Mouse (Mus musculus): Measurements from ENCODE around the gene Evc2.

Gene Evc2

DNA sequence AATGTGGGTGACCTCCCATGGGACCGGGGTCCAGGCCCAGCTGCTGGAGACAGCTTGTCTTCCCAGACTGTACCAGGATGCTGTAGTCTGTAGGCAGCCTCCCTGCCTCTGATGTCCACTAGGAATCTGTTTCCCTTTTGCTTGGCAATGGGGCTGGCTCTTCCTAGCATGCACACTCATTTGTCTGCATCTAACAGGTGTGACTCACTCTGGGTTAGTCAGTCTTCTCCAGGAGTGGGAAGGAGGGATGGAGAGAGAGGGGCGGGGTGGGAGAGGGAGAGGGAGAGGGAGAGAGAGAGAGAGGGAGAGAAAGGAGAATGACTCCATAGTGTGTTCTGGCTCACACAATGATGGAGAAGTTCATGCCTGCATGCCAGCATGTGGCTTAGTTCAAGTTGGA lies 13.5 kb downstream of the Evc2 start:
- POLR2A ChIA-PET: no interaction called here

GRCm38 (mm10) chr5:37354385-37354784 lies 16.1 kb downstream of the Evc2 start:
- ChIA-PET CTCF (interaction anchor here (0.6 to 1.7 kb wide), 27 partner anchors 9 to 610 kb away, joined by 3 to 12 read pairs (median 4); partner anchors contain the start of genes Evc2 (in 2 of the 4) and Evc (in 1 of the 4)), POLR2A (interaction anchor here in 1 of 4 experiments (0.8 kb wide), 1 partner anchor 18 kb away, joined by 3 read pairs; the partner anchor contains the start of gene Evc)

More for the DNA sequence above, 13.5 kb downstream of the Evc2 start:
- CTCF ChIA-PET: no interaction called here

DNA sequence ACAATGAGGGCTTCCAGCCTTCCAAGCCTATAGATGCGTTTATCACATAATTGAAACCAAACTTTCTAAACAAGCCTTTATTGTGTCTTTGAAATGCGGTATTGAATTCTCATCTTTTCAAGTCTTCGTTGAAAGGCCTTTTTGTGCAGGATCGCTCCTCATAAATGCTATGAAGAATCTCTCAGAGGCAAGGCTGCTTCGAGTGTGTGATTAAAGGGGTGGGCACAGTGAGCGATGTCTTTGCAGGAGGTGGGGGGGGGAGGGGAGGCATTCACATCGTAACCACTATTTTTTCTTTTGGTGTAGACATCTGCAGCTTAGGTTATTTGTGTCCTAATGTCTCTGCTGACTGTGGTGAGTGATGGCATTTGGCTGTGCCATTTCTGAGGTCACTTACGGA lies 17.7 kb downstream of the Evc2 start:
- ChIA-PET CTCF (no interaction called here), POLR2A (interaction anchor here in 2 of 4 experiments (0.5 to 0.7 kb wide), 2 partner anchors 96 to 204 kb away, joined by 4 to 7 read pairs; no protein-coding TSS in a partner anchor)

DNA sequence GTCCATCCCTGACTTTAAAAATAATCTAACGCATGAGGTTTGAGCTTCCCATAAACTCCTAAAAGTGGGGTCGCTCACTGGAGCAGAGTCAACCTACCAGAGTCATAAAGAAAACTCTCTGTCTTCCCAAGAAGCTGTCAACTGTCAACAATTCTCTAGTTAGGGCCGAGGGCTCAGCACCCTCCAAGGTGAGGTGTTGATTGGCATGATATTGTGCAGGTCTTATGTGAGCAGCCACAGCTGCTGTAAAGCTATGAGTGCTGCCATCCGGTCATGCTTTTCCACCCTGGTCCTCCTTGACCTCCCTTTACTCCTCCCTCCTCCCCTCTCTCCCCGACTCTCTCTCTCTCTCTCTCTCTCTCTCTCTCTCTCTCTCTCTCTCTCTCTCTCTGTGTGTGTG lies 24.3 kb downstream of the Evc2 start:
- ChIA-PET CTCF (interaction anchor here in 1 of 4 experiments (0.7 kb wide), 1 partner anchor 183 kb away, joined by 4 read pairs; no protein-coding TSS in a partner anchor), POLR2A (interaction anchor here in 2 of 4 experiments (0.6 to 1.3 kb wide), 2 partner anchors 16 to 36 kb away, joined by 3 read pairs; no protein-coding TSS in a partner anchor)

- POLR2A ChIA-PET: interaction anchor here in 2 of 4 experiments (0.6 to 1.3 kb wide), 4 partner anchors 15 to 1683 kb away, joined by 3 to 4 read pairs (median 4); partner anchors contain the start of gene Htra3 (in 1 of the 2)
- CTCF ChIA-PET: interaction anchor here in 2 of 4 experiments (2.1 to 2.3 kb wide), 2 partner anchors 9 kb away, joined by 6 to 7 read pairs; no protein-coding TSS in a partner anchor
These were observed 25.0 kb downstream of the Evc2 start for GRCm38 (mm10) chr5:37363284-37363683.

GRCm38 (mm10) chr5:37365751-37366150 lies 27.5 kb downstream of the Evc2 start:
- CTCF ChIA-PET: interaction anchor here in 2 of 4 experiments (1.7 to 2.3 kb wide), 2 partner anchors 12 kb away, joined by 4 to 6 read pairs; no protein-coding TSS in a partner anchor
- POLR2A ChIA-PET: interaction anchor here in 1 of 4 experiments (0.8 kb wide), 1 partner anchor 381 kb away, joined by 3 read pairs; no protein-coding TSS in a partner anchor

DNA sequence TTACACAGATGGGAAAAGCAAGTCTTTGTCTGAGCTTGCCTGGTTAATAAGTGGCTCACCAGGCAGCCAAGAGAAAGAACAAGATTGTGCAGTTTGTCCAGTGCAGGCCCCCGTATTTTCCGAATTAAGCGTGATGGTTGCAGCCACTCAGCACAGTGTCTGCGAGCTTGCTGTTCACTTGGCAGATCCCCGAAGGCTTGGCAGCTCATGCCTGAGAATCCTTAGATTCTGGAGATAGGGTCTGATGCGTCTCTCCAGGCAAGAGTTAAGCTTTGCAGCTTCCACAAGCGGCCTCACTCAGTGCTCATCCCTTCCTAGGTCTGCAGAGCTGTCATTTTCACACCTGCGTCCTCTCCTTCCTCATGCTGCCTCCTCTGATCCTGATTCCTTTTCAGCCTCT lies 30.5 kb downstream of the Evc2 start:
- POLR2A ChIA-PET: interaction anchor here in 1 of 4 experiments (0.5 kb wide), 1 partner anchor 685 kb away, joined by 3 read pairs; no protein-coding TSS in a partner anchor

GRCm38 (mm10) chr5:37377376-37377775 lies 39.1 kb downstream of the Evc2 start:
- ChIA-PET POLR2A (no interaction called here), CTCF (interaction anchor here in 2 of 4 experiments (0.6 to 1.3 kb wide), 2 partner anchors 89 to 417 kb away, joined by 6 to 7 read pairs; no protein-coding TSS in a partner anchor)

More for the DNA sequence above, 30.5 kb downstream of the Evc2 start:
- CTCF ChIA-PET: no interaction called here

GRCm38 (mm10) chr5:37380641-37381040 lies 42.3 kb downstream of the Evc2 start:
- CTCF ChIA-PET: interaction anchor here in 1 of 4 experiments (0.9 kb wide), 1 partner anchor 92 kb away, joined by 3 read pairs; no protein-coding TSS in a partner anchor
- POLR2A ChIA-PET: no interaction called here

- ChIA-PET CTCF (no interaction called here), POLR2A (interaction anchor here in 2 of 4 experiments (0.6 to 0.9 kb wide), 3 partner anchors 86 to 905 kb away, joined by 3 read pairs; no protein-coding TSS in a partner anchor)
These were observed 45.3 kb downstream of the Evc2 start for GRCm38 (mm10) chr5:37383570-37383969.

DNA sequence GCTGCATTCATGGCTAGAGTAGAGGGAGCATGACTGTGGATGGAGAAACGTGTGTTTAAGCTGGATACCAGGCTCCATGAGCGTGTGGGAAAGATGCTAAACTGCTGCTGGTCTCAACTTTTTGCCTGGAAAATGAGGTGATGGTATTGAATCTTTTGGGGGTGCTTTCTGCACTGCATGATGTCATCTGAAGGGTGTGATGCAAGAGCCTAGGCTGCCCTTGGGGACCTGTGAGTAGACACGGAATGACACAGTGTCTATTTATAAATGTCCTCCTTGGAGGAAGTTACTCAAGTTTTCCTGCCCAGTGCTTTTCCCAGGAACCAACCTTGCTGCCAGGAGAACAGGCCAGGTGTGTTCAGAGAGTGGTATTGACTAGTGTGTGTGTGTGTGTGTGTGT lies 50.3 kb downstream of the Evc2 start:
- ChIA-PET POLR2A (no interaction called here), CTCF (interaction anchor here in 1 of 4 experiments (0.7 kb wide), 1 partner anchor 51 kb away, joined by 3 read pairs; the partner anchor contains the start of gene Evc2)

DNA sequence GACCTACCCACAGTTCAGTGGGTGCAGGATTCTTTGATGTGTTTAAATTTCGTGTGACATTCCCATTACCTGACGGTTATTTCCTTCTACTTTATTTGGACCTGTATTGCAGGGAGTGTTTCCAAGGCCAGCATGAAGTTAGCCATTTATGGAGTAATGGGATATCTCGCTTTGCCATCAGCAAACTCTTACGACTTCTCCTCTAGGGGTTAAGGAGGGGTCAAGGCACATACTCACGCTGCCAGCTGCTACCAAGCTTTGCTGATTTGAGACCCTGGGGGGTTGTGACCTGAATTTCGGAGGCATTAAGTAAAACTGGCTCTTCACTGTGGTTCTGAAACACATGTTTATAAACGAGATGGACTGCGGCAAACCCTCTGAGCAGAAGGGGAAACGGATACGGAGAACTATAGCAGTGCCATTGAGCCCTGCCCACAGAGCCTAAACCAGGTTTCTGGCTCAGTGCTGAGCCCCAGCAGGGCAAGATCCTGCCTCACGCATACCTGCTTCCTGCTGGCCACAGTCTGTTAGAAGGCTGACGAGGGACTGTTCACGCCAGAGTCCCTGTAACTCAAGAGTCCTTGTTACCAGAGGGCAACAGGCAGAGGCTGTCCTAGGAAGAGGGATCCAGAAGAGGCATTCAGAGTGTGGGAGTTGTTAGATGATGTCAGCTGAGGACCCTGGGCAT lies 51.7 kb downstream of the Evc2 start:
- CTCF ChIA-PET: no interaction called here
- POLR2A ChIA-PET: no interaction called here

DNA sequence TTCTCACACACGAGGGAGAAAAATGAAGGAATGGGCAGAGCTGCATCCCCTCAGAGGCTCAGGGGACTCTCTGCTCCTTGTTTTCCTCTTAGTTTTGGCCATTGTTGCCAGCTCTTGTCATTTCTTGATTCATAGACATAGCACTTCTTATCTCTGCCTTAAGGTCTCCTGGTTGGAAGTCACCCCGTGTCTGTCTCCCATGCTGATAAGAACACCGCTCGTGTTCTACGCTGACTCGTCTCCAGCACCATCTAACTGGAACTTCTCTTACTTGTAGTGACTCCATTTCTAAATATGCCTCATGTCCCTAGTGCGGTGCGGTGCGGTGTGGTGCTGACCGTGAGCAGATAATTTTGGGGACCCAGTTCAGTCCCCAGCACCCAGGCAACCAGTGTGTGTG lies 52.6 kb downstream of the Evc2 start:
- ChIA-PET CTCF (no interaction called here), POLR2A (no interaction called here)

DNA sequence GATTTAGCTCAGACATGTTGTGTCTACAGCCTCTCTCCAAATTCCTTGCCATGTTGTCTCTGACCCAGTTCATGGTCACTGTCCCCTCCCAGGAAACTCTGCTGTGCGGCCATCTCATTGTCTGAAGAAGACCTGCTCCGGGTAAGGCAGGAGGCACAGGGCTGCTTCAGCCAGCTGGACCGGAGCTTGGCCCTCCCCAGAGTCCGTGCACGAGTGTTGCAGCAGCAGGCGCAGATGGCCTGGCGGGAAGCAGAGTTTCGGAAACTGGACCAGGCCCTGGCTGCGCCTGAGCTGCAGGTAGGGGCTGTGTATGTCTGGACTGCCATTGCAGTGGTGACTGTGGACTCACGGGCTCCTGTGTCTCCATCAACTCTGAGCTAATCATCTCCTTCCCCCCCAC lies 53.6 kb downstream of the Evc2 start:
- POLR2A ChIA-PET: interaction anchor here in 2 of 4 experiments (0.6 to 1.4 kb wide), 2 partner anchors 16 to 217 kb away, joined by 3 to 4 read pairs; no protein-coding TSS in a partner anchor
- CTCF ChIA-PET: interaction anchor here in 2 of 4 experiments (0.6 to 0.9 kb wide), 2 partner anchors 316 to 445 kb away, joined by 3 read pairs; no protein-coding TSS in a partner anchor

DNA sequence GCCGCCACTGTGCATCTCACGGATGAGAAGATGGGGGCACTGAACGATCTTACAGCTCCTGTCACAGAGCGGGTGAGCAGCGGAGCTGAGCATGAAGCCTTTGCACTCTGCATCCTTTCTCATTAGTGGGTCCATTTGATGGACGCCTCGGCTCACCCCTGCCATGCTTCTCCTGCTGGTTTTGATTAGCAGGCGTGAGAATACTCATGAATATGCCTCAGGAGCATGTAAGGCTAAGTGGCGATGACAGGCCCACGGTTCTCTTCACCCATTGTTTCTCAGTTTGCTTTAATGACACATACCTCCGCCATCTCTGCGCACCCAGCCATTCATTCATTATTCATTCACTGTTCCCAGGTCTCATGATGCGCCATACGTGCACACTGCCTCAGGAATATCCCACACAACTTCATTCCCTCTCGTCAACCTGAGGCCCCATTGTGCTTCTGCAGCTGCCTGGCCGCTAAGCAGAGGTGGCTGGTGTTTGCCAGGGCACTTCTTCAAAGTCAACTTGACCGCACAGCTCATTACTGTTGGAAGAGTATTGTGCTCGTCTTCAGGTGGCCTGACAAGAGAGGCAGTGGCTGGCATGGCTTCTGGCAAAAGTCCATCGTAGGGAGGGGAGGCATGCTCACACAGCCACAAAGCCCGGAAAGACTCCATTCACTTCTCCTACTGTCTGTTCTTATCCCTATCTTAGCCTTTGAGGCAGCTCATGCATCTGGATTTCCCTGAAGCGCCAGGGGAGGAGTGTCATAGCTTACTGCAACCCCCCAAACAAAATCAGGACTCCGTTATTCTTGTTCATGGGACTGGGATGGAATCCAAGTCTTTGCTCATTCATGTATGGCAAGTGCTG lies 57.1 kb downstream of the Evc2 start:
- ChIA-PET CTCF (interaction anchor here in 2 of 4 experiments (0.6 kb wide), 2 partner anchors 106 to 464 kb away, joined by 5 to 8 read pairs; no protein-coding TSS in a partner anchor), POLR2A (no interaction called here)

GRCm38 (mm10) chr5:37419028-37419427 lies 80.7 kb downstream of the Evc2 start:
- ChIA-PET CTCF (no interaction called here), POLR2A (interaction anchor here in 1 of 4 experiments (0.6 kb wide), 1 partner anchor 297 kb away, joined by 3 read pairs; no protein-coding TSS in a partner anchor)

DNA sequence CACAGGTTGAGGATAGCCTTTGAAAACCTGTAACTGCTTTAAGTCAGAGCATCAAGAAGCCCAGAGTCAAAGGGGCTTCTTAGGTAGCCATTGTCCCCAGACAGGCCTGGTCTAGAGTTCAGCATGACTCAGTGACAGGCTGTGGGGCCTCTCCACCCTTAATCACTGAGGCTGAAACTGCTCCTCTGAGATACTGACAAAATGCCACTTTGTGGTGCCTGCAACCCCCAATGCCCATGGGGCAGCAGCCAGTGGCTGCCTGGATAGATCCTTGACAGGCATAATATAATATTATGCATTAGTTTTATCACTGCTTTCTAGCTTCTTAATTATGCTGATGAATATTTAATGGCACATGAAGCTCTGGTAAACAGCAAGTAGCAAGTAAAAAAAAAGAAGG lies 88.9 kb downstream of the Evc2 start:
- CTCF ChIA-PET: interaction anchor here in 1 of 4 experiments (1.9 kb wide), 1 partner anchor 281 kb away, joined by 4 read pairs; no protein-coding TSS in a partner anchor
- POLR2A ChIA-PET: interaction anchor here in 1 of 4 experiments (0.6 kb wide), 1 partner anchor 12 kb away, joined by 8 read pairs; no protein-coding TSS in a partner anchor

DNA sequence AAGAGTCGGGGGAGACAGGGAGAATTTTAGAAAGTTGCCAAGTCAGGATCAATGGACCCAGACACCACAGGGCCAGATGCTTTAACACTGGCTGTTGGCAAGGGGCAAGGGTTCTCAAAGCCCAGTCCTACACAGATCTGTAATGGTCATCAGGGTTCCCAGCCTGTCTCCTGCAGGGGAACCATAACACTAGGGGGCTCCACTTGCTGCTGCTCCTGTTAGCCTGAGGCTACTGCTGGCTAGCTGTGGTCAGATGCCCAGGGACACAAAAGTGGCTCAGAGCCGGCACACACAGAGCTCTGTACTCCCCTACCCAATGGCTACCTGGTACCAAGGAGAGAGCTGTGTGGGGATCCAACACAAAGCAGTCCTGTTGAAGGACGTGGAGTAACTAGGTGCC lies 97.1 kb downstream of the Evc2 start:
- ChIA-PET CTCF (interaction anchor here in 2 of 4 experiments (0.5 kb wide), 2 partner anchors 20 to 366 kb away, joined by 3 to 9 read pairs; no protein-coding TSS in a partner anchor), POLR2A (no interaction called here)

- ChIA-PET POLR2A (no interaction called here), CTCF (interaction anchor here in 1 of 4 experiments (0.6 kb wide), 1 partner anchor 284 kb away, joined by 4 read pairs; no protein-coding TSS in a partner anchor)
These were observed 104.5 kb downstream of the Evc2 start for GRCm38 (mm10) chr5:37442767-37443166.
